Mouse (Mus musculus) spleen, postnatal 0 days (tissue): ENCODE results near the gene Gm10134. TPM values are rescaled to one million over a fixed set of nuclear protein-coding genes. Genes with fewer than 3 reads are reported as not detected.

ENCODE experiments used
- polyA plus RNA-seq: library from polyadenylated mRNA; unstranded; fragments of >200 nt; fragmentation: Nextera tagmentation; extraction: Ambion mirVana; gene quantifications from 2 replicates; pipeline ENCODE4 v1.2.1, GENCODE M21; 2015

Gene Gm10134
- polyA plus RNA-seq = 2.6 and 5.2 TPM in 2 replicates

GRCm38 (mm10) chr2:28505795-28506194, at the start of gene Gm10134:
Gene Gm10134 (plus strand): TSS chr2:28506095.

GRCm38 (mm10) chr2:28465836-28466518, 39.9 kb upstream of the Gm10134 start, which contains the start of gene 1700007K13Rik:
Gene 1700007K13Rik (minus strand): TSS chr2:28466332.

GRCm38 (mm10) chr2:28467860-28468485, 37.9 kb upstream of the Gm10134 start, which contains the start of gene Mrps2:
Gene Mrps2 (plus strand): TSS chr2:28468066.

GRCm38 (mm10) chr2:28496671-28497070, 9.2 kb upstream of the Gm10134 start, which contains the start of gene Gbgt1:
Gene Gbgt1 (plus strand): TSS chr2:28496891.

GRCm38 (mm10) chr2:28512798-28513401, 7.0 kb downstream of the Gm10134 start, which contains the start of gene Ralgds:
Gene Ralgds (plus strand): TSS chr2:28513125.

Other genes starting within 250 kb of the Gm10134 start
- gene Ppp1r26, start 59.3 kb upstream of the Gm10134 start, polyA plus RNA-seq = 0.52 and 0.63 TPM in 2 replicates
- not detected in 2 replicates for gene 1700007K13Rik, start 39.8 kb upstream of the Gm10134 start, polyA plus RNA-seq
- 22.0 and 22.7 TPM in 2 replicates for gene Mrps2, start 38.0 kb upstream of the Gm10134 start, polyA plus RNA-seq
- gene Gbgt1, start 9.2 kb upstream of the Gm10134 start, polyA plus RNA-seq = 0.76 and 0.95 TPM in 2 replicates
- 3.1 and 5.0 TPM in 2 replicates for gene Ralgds, start 7.0 kb downstream of the Gm10134 start, polyA plus RNA-seq
- 13.0 and 42.1 TPM in 2 replicates for gene Cel, start 57.3 kb downstream of the Gm10134 start, polyA plus RNA-seq
- 15.9 and 17.4 TPM in 2 replicates for gene Gtf3c5, start 77.7 kb downstream of the Gm10134 start, polyA plus RNA-seq
- 138 and 149 TPM in 2 replicates for gene Gfi1b, start 115.9 kb downstream of the Gm10134 start, polyA plus RNA-seq
- 9.4 TPM in 2 replicates for gene Tsc1, start 135.1 kb downstream of the Gm10134 start, polyA plus RNA-seq
- 2.9 and 3.0 TPM in 2 replicates for gene Spaca9, start 193.6 kb downstream of the Gm10134 start, polyA plus RNA-seq
- gene Ak8, start 194.1 kb downstream of the Gm10134 start, polyA plus RNA-seq = 0.35 and 0.67 TPM in 2 replicates